Mouse (Mus musculus): ENCODE results near the gene Noa1. TPM values are rescaled to one million over a fixed set of nuclear protein-coding genes. Genes with fewer than 3 reads are reported as not detected.
A peak's percentile ranks its signal among the peaks of the same experiment; 100 is the strongest.

Noa1 gene
- polyA plus RNA-seq, 1 experiment from 2014 or later, result 28.2 TPM

DNA sequence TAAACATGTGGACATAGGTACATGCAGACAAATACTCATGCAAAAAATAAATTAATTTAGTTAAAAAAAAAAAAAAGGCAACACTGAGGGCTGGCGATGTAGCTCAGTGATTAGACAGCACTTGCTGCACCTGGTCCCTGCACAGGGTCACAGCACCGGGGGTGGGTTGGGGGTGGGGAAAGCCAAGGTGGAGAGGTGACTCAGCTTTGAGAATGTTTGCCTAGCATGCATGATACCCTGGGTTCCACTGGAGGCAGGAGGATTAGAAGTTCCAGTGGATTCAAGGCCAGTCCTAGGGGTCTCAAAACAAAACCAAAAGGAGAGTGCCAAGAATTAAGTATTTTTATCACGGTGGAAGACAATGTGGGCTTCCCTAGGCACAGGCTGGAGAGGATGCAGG lies 52.3 kb downstream of the Noa1 start:
- no peak for TF ChIP-seq CTCF (IDR thresholded peaks at IDR 0.05)
- no peak for ATAC-seq
- in situ Hi-C loops (cut with MboI; ENCODE audit: low pct_unique_long_range_greater_than_20kb), result no loop called here
- no peak for DNase-seq (ENCODE audit: low read depth, low spot score)
- no peaks in the 10 kb centered on the region for H3K27me3 ChIP-seq
- POLR2A ChIA-PET, result no interaction called here
- CTCF ChIA-PET, result no interaction called here

DNA sequence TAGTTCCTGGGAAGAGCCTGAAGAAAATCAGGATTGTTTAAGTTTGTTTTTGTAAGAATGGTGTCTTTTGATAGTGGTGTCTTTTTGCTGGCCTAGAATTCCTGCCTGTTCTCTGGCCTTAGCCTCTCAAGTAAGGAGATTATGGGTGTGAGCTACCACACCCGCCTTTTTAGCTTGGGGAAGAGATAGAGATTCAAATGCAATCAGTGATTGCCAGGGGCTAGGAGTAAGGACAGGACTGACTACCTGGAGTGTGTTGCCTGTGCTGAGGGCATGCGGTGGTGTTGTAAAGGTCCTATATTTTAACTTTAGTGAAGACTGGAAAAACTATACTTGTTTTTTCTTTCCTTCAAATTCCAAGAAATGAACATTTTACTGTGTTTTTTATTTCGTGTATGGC lies 55.5 kb downstream of the Noa1 start:
- ChIA-PET CTCF (no interaction called here), POLR2A (no interaction called here)
- H3K27me3 ChIP-seq, result no peaks in the 10 kb centered on the region
- ATAC-seq (no peak), DNase-seq (ENCODE audit: low read depth, low spot score) (no peak)
- TF ChIP-seq CTCF (IDR thresholded peaks at IDR 0.05), result no peak
- in situ Hi-C loops (cut with MboI; ENCODE audit: low pct_unique_long_range_greater_than_20kb), result no loop called here

DNA sequence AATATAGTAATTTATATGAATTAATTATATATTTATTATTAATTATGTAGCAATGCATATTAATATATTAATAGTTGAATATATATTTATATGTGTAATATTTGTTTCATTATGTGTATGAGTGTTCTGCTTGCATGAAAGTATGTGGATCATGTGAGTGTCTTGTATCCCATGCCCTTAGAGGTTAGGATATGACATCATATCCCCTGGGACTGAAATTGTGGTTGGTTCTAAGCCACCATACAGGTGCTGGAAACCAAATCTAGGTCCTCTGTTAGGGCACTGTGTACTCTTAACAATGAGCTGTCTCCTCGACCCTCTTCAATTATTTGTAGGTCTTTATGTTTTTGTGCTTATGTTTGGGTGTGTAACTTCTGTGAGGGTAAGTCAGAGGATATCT lies 56.7 kb downstream of the Noa1 start:
- TF ChIP-seq CTCF (IDR thresholded peaks at IDR 0.05), result no peak
- DNase-seq (ENCODE audit: low read depth, low spot score) (no peak), ATAC-seq (no peak)
- ChIA-PET POLR2A (no interaction called here), CTCF (no interaction called here)
- no peaks in the 10 kb centered on the region for H3K27me3 ChIP-seq
- in situ Hi-C loops (cut with MboI; ENCODE audit: low pct_unique_long_range_greater_than_20kb), result no loop called here

DNA sequence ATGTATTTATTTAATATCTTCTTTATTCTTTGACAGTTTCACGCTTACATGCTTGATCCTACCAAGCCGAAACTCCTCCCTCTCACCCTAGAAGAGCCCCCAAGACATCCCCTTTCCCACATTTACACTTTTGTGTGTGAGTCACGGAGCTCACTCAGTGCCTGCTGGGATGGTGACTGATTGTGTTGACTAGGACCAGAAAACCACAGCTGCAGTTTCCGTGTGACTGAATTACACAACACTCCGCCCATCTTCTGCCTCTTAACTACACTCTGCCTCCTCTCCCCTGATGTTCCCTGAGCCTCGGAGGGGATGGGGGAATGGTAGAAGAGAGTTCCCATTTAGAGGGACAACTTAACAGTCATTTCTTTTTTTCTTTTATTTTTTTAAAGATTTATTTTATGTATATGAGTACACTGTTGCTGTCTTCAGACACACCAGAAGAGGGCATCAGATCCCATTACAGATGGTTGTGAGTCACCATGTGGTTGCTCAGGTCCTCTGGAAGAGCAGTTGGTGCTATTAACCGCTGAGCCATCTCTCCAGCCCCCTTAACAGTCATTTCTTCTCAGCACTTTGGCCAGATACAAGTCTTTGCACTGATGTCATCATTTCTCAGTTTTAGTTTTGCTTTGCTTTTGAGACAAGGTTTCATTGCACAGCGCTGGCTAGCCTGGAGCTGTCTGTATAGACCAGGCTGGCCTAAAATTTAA lies 57.6 kb downstream of the Noa1 start:
- DNase-seq (ENCODE audit: low read depth, low spot score) (no peak), ATAC-seq (peak; percentile 68)
- ChIA-PET POLR2A (no interaction called here), CTCF (no interaction called here)
- in situ Hi-C loops (cut with MboI; ENCODE audit: low pct_unique_long_range_greater_than_20kb), result no loop called here
- TF ChIP-seq CTCF (IDR thresholded peaks at IDR 0.05), result peak; percentile 51
- H3K27me3 ChIP-seq, result no peaks in the 10 kb centered on the region

DNA sequence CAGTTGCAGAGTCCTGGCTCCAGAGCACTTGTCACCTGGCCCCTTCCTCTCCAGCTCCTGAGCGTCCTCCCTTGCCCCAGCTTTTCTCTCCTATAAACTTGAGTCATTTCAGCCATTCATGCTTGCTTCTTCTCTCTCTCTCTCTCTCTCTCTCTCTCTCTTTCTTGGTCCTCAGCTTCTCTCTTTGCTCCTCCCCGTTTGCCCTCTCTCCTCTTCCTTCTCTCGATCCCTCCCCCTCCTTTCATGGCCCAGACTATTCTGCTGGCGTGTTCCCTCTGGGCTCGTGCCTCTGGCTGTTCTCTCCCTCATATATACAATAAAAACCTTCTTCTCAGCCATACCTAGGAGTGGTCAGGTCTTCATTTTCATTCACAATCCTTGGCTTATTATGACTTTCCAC lies 58.2 kb downstream of the Noa1 start:
- ATAC-seq (no peak), DNase-seq (ENCODE audit: low read depth, low spot score) (no peak)
- in situ Hi-C loops (cut with MboI; ENCODE audit: low pct_unique_long_range_greater_than_20kb), result no loop called here
- POLR2A ChIA-PET, result no interaction called here
- no peaks in the 10 kb centered on the region for H3K27me3 ChIP-seq
- CTCF ChIA-PET, result no interaction called here
- TF ChIP-seq CTCF (IDR thresholded peaks at IDR 0.05), result no peak

DNA sequence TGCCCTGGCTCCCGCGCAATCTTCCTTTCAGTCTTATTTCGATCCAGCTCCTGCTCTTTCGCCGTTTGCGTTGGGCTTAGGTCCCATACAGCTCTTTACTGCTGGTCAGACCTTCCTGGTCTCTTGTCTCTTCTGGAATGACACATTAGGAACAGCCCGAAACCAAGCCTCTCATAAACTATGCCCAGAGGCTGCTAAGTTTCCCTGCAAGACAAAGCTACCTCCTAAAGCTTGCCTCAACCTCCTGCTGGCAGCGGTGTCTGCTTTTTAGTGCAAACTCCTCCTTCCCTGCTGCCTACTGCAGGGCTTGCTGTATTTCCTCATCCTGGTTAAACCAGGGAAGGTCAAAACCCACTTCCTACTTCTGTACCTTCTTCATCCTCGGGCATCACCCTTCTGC lies 59.8 kb downstream of the Noa1 start:
- H3K27me3 ChIP-seq, result no peaks in the 10 kb centered on the region
- ChIA-PET CTCF (interaction anchor here (0.8 to 2.0 kb wide), 2 partner anchors 9 to 14 kb away, joined by 3 to 5 read pairs; partner anchors contain the start of gene Rest), POLR2A (no interaction called here)
- DNase-seq (ENCODE audit: low read depth, low spot score), result no peak
- TF ChIP-seq CTCF (IDR thresholded peaks at IDR 0.05), result no peak
- ATAC-seq, result no peak
- in situ Hi-C loops (cut with MboI; ENCODE audit: low pct_unique_long_range_greater_than_20kb), result no loop called here

DNA sequence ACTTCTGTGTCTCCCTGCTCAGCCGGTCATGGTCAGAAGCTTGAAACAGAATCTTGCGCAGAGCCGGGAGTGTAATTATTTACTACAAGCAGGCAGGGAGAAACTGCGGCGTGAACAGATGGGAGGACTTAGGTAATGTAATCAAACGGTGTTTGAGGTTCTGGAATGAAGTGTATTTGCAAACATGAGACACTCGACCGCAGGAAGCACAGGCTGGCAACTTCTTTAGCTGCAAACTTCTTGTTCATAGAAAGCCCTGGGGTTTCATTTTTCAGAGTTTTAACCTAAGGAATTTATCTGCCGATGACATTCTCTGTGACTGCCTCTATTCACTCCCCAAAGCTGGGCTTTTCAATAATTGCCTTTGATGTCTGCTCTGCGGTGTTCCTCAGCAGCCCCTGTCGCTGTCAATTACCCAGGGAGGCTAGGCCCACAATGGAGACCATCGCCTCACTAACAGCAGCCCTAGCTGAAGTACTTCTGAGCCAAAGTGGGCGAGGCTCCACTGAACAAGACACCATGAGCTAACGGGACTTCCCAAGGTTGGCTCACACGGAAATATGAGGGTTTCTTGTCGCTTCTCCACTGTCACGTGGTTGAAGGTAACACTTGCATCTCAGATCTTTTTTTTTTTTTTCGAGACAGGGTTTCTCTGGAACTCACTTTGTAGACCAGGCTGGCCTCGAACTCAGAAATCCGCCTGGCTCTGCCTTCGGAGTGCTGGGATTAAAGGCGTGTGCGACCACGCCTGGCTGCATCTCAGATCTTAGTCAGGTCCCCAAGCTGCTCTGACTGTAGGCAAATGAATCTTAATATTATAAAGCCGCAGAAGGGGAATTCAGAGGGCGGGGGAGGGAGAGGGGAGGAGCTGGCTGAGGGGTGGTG lies 63.9 kb downstream of the Noa1 start:
- CTCF ChIA-PET, result interaction anchor here (1.2 to 2.1 kb wide), 2 partner anchors 13 to 22 kb away, joined by 3 to 7 read pairs; no protein-coding TSS in a partner anchor
- in situ Hi-C loops (cut with MboI; ENCODE audit: low pct_unique_long_range_greater_than_20kb), result no loop called here
- no peak for TF ChIP-seq CTCF (IDR thresholded peaks at IDR 0.05)
- POLR2A ChIA-PET, result interaction anchor here (0.7 kb wide), 1 partner anchor 204 kb away, joined by 4 read pairs; no protein-coding TSS in a partner anchor
- DNase-seq (ENCODE audit: low read depth, low spot score) (no peak), ATAC-seq (peak; percentile 86)
- no peaks in the 10 kb centered on the region for H3K27me3 ChIP-seq

DNA sequence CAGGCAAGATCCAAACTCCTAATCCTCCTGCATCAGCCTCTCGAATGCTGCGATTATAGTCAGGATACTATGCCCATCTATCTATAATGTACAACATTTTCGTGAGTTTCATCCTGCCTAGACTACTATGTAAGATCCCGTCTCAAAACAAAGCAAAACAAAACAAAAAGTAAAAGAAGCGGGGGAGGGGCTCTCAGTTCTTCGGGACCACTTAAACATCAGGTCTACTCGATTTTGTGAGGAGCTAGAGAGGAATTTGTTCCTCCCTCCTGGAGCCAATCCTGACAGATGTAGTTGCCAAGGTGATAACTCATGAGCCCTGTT lies 64.5 kb downstream of the Noa1 start:
- no peaks in the 10 kb centered on the region for H3K27me3 ChIP-seq
- DNase-seq (ENCODE audit: low read depth, low spot score) (no peak), ATAC-seq (no peak)
- in situ Hi-C loops (cut with MboI; ENCODE audit: low pct_unique_long_range_greater_than_20kb), result no loop called here
- ChIA-PET CTCF (interaction anchor here (1.2 to 2.1 kb wide), 2 partner anchors 13 to 21 kb away, joined by 3 to 7 read pairs; no protein-coding TSS in a partner anchor), POLR2A (no interaction called here)
- no peak for TF ChIP-seq CTCF (IDR thresholded peaks at IDR 0.05)

DNA sequence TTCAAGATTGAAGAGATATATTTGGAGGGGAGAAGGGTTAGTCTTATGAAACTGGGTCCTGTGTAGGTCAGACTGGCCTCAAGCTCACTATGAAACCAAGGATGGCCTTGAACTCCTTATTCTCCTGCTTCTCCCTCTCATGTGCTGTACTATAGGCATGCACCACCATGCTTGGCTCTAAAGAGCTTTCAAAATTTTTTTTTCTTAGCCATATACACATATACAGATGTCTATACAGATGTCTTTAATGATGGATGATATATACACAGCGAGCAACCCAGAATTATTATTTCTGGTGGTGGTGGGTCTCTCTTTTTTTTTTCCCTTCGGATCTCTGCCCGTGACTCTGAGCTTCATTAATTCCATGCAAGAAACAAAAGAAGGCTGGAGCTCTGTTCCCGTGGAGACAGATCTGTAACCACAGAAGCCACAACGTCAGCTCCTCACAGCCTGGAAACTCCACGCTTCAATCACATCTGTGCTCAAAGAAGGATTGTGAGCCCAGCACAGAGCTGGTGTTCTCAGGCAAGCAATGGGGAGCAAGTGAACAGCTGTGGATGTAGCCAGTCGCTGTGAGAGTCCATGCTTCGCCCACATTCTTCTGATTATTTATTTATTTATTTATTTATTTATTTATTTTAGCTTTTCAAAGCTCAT lies 65.4 kb downstream of the Noa1 start:
- TF ChIP-seq CTCF (IDR thresholded peaks at IDR 0.05), result no peak
- POLR2A ChIA-PET, result no interaction called here
- no peaks in the 10 kb centered on the region for H3K27me3 ChIP-seq
- DNase-seq (ENCODE audit: low read depth, low spot score) (no peak), ATAC-seq (no peak)
- in situ Hi-C loops (cut with MboI; ENCODE audit: low pct_unique_long_range_greater_than_20kb), result no loop called here
- CTCF ChIA-PET, result interaction anchor here (2.1 kb wide), 1 partner anchor 20 kb away, joined by 7 read pairs; no protein-coding TSS in a partner anchor

Other genes with a start within 250 kb of the Noa1 start
- gene Hopx, start 195.0 kb downstream of the Noa1 start, polyA plus RNA-seq (2021), result not detected
- gene Spink2, start 98.6 kb downstream of the Noa1 start, polyA plus RNA-seq (2021), result not detected
- 25.7 TPM for gene Rest, start 44.6 kb downstream of the Noa1 start, polyA plus RNA-seq (2021)
- gene Polr2b, start 63 bp upstream of the Noa1 start, polyA plus RNA-seq (2021), result 75.3 TPM
- 1,229 TPM for gene Igfbp7, start 98.0 kb upstream of the Noa1 start, polyA plus RNA-seq (2021)

Measured in Patski (cell line).